Mouse (Mus musculus): Measurements from ENCODE around the gene Map1s. TPM values are rescaled to one million over a fixed set of nuclear protein-coding genes. Genes with fewer than 3 reads are reported as not detected.

Map1s gene
- polyA plus RNA-seq, 1 experiment from 2014 or later, result 13.8 TPM

GRCm38 (mm10) chr8:70934786-70935185, 29.1 kb downstream of the Map1s start:
- H3K4me1 ChIP-seq (replicated peaks; ENCODE audit: control insufficient read depth, insufficient read depth, low read length), result no peaks in the 10 kb centered on the region
- H3K9me3 ChIP-seq (ENCODE audit: control insufficient read depth), result no peaks in the 10 kb centered on the region
- no peak for TF ChIP-seq CTCF (IDR thresholded peaks at IDR 0.05; ENCODE audit: low read depth)
- no peaks in the 10 kb centered on the region for H3K27me3 ChIP-seq (replicated peaks; ENCODE audit: control insufficient read depth, insufficient read depth, low read length)
- 39% methylated on average over 7 of the region's 7 CpGs for WGBS
- H3K36me3 ChIP-seq (ENCODE audit: control insufficient read depth, insufficient read depth), result no peaks in the 10 kb centered on the region
- no peak overlapping the region for H3K4me2 ChIP-seq (replicated peaks; ENCODE audit: low read depth)
- no peak for ATAC-seq
- H3K27ac ChIP-seq (ENCODE audit: low read depth, low read length), result no peak overlapping the region
- no peak overlapping the region for H3K4me3 ChIP-seq (ENCODE audit: low read depth, low read length)
- no peak overlapping the region for H3K9ac ChIP-seq (ENCODE audit: low read depth, low read length)

- no peak overlapping the region for H3K9ac ChIP-seq (ENCODE audit: low read depth, low read length)
- ATAC-seq, result no peak
- H3K27ac ChIP-seq (ENCODE audit: low read depth, low read length), result no peak overlapping the region
- no peaks in the 10 kb centered on the region for H3K9me3 ChIP-seq (ENCODE audit: control insufficient read depth)
- TF ChIP-seq CTCF (IDR thresholded peaks at IDR 0.05; ENCODE audit: low read depth), result no peak
- 82% methylated on average over 6 of the region's 6 CpGs for WGBS
- no peak overlapping the region for H3K4me3 ChIP-seq (ENCODE audit: low read depth, low read length)
- no peaks in the 10 kb centered on the region for H3K36me3 ChIP-seq (ENCODE audit: control insufficient read depth, insufficient read depth)
- H3K4me1 ChIP-seq (replicated peaks; ENCODE audit: control insufficient read depth, insufficient read depth, low read length), result no peaks in the 10 kb centered on the region
- no peaks in the 10 kb centered on the region for H3K27me3 ChIP-seq (replicated peaks; ENCODE audit: control insufficient read depth, insufficient read depth, low read length)
- H3K4me2 ChIP-seq (replicated peaks; ENCODE audit: low read depth), result no peak overlapping the region
These were observed 31.5 kb downstream of the Map1s start for GRCm38 (mm10) chr8:70937200-70937599.

GRCm38 (mm10) chr8:70941478-70941877, 35.7 kb downstream of the Map1s start:
- no peaks in the 10 kb centered on the region for H3K9me3 ChIP-seq (ENCODE audit: control insufficient read depth)
- no peaks in the 10 kb centered on the region for H3K36me3 ChIP-seq (ENCODE audit: control insufficient read depth, insufficient read depth)
- no peak overlapping the region for H3K27ac ChIP-seq (ENCODE audit: low read depth, low read length)
- 63% methylated on average over 2 of the region's 2 CpGs for WGBS
- H3K4me3 ChIP-seq (ENCODE audit: low read depth, low read length), result no peak overlapping the region
- peak; percentile 28; the same call in 1 of the 2 replicates for TF ChIP-seq CTCF (IDR thresholded peaks at IDR 0.05; ENCODE audit: low read depth)
- H3K4me1 ChIP-seq (replicated peaks; ENCODE audit: control insufficient read depth, insufficient read depth, low read length), result no peaks in the 10 kb centered on the region
- H3K4me2 ChIP-seq (replicated peaks; ENCODE audit: low read depth), result no peak overlapping the region
- no peak for ATAC-seq
- H3K9ac ChIP-seq (ENCODE audit: low read depth, low read length), result no peak overlapping the region
- H3K27me3 ChIP-seq (replicated peaks; ENCODE audit: control insufficient read depth, insufficient read depth, low read length), result no peaks in the 10 kb centered on the region

- H3K9ac ChIP-seq (ENCODE audit: low read depth, low read length), result no peak overlapping the region
- TF ChIP-seq CTCF (IDR thresholded peaks at IDR 0.05; ENCODE audit: low read depth), result no peak
- H3K36me3 ChIP-seq (ENCODE audit: control insufficient read depth, insufficient read depth), result no peaks in the 10 kb centered on the region
- no peak for ATAC-seq
- 33% methylated on average over 1 of the region's 1 CpGs for WGBS
- no peaks in the 10 kb centered on the region for H3K9me3 ChIP-seq (ENCODE audit: control insufficient read depth)
- no peaks in the 10 kb centered on the region for H3K27me3 ChIP-seq (replicated peaks; ENCODE audit: control insufficient read depth, insufficient read depth, low read length)
- no peaks in the 10 kb centered on the region for H3K4me1 ChIP-seq (replicated peaks; ENCODE audit: control insufficient read depth, insufficient read depth, low read length)
- H3K4me3 ChIP-seq (ENCODE audit: low read depth, low read length), result no peak overlapping the region
- H3K4me2 ChIP-seq (replicated peaks; ENCODE audit: low read depth), result no peak overlapping the region
- no peak overlapping the region for H3K27ac ChIP-seq (ENCODE audit: low read depth, low read length)
These were observed 37.5 kb downstream of the Map1s start for GRCm38 (mm10) chr8:70943187-70943586.

- Histone ChIP-seq H3K36me3 (ENCODE audit: control insufficient read depth, insufficient read depth) (no peaks in the 10 kb centered on the region), H3K27me3 (replicated peaks; ENCODE audit: control insufficient read depth, insufficient read depth, low read length) (no peaks in the 10 kb centered on the region), H3K4me1 (replicated peaks; ENCODE audit: control insufficient read depth, insufficient read depth, low read length) (no peaks in the 10 kb centered on the region), H3K9me3 (ENCODE audit: control insufficient read depth) (no peaks in the 10 kb centered on the region), H3K9ac (ENCODE audit: low read depth, low read length) (no peak overlapping the region), H3K4me2 (replicated peaks; ENCODE audit: low read depth) (no peak overlapping the region), H3K4me3 (ENCODE audit: low read depth, low read length) (no peak overlapping the region), H3K27ac (ENCODE audit: low read depth, low read length) (no peak overlapping the region)
- WGBS, result 58% methylated on average over 1 of the region's 1 CpGs
- ATAC-seq, result no peak
- TF ChIP-seq CTCF (IDR thresholded peaks at IDR 0.05; ENCODE audit: low read depth), result peak; percentile 42
These were observed 44.1 kb downstream of the Map1s start for GRCm38 (mm10) chr8:70949847-70950246.

GRCm38 (mm10) chr8:70960703-70961472, 55.2 kb downstream of the Map1s start:
- Histone ChIP-seq H3K4me3 (ENCODE audit: low read depth, low read length) (no peak overlapping the region), H3K27ac (ENCODE audit: low read depth, low read length) (no peak overlapping the region), H3K4me1 (replicated peaks; ENCODE audit: control insufficient read depth, insufficient read depth, low read length) (no peaks in the 10 kb centered on the region), H3K36me3 (ENCODE audit: control insufficient read depth, insufficient read depth) (no peaks in the 10 kb centered on the region), H3K4me2 (replicated peaks; ENCODE audit: low read depth) (no peak overlapping the region), H3K27me3 (replicated peaks; ENCODE audit: control insufficient read depth, insufficient read depth, low read length) (no peaks in the 10 kb centered on the region), H3K9me3 (ENCODE audit: control insufficient read depth) (no peaks in the 10 kb centered on the region), H3K9ac (ENCODE audit: low read depth, low read length) (no peak overlapping the region)
- peak; percentile 38; the same call in 1 of the 2 replicates for ATAC-seq
- 64% methylated on average over 14 of the region's 14 CpGs for WGBS
- no peak for TF ChIP-seq CTCF (IDR thresholded peaks at IDR 0.05; ENCODE audit: low read depth)
